Mouse (Mus musculus) c-Kit-positive CD71-positive TER-119-negative erythroid progenitor cells, embryonic 14.5 days (primary cell): Measurements from ENCODE around the gene Plcb4.

Experiments used
- DNase-seq: peaks from one replicate; pipeline ENCODE4 v3.0.0-alpha.2; 2013; ENCODE audit warnings: low read depth

Plcb4 gene

GRCm38 (mm10) chr2:136006280-136006679, 347.5 kb downstream of the Plcb4 start:
- DNase-seq = no peak

GRCm38 (mm10) chr2:136012759-136013158, 353.9 kb downstream of the Plcb4 start:
- DNase-seq = no peak

GRCm38 (mm10) chr2:136048464-136048863, 389.7 kb downstream of the Plcb4 start:
- no peak for DNase-seq

- DNase-seq = no peak
Observed at GRCm38 (mm10) chr2:136050793-136051615, 392.2 kb downstream of the Plcb4 start.

GRCm38 (mm10) chr2:136051688-136052289, 393.0 kb downstream of the Plcb4 start, which contains the start of gene Lamp5:
Gene Lamp5, plus strand, starts transcription at chr2:136052239.
- no peak for DNase-seq

GRCm38 (mm10) chr2:136057861-136058331, 399.1 kb downstream of the Plcb4 start:
- DNase-seq = no peak

GRCm38 (mm10) chr2:136058398-136058797, 399.6 kb downstream of the Plcb4 start:
- DNase-seq = no peak

- no peak for DNase-seq
Observed at GRCm38 (mm10) chr2:136059029-136059669, 400.3 kb downstream of the Plcb4 start.
